Mouse (Mus musculus): ENCODE measurements around the gene Olfr1352.
"Not testable (repeated sequence)": the region's sequence is repeated elsewhere in the genome, so short reads cannot be mapped to it uniquely, and the experiment has no call there.

- TF ChIP-seq CTCF (IDR thresholded peaks at IDR 0.05; ENCODE audit: borderline replicate concordance, control insufficient read depth, extremely low read depth, insufficient read depth, low read length, poor library complexity); POLR2A (IDR thresholded peaks at IDR 0.05; ENCODE audit: control insufficient read depth, extremely low read depth, insufficient read depth, low read length, poor library complexity): not testable (repeated sequence)
Observed at GRCm38 (mm10) chr10:78950336-78950735, 30.5 kb upstream of the Olfr1352 start, which contains the start of gene Olfr8.

All from thymus, adult 2 months (tissue).